8 mouse cellular contexts compared by ENCODE assay signal in the genomic region with DNA sequence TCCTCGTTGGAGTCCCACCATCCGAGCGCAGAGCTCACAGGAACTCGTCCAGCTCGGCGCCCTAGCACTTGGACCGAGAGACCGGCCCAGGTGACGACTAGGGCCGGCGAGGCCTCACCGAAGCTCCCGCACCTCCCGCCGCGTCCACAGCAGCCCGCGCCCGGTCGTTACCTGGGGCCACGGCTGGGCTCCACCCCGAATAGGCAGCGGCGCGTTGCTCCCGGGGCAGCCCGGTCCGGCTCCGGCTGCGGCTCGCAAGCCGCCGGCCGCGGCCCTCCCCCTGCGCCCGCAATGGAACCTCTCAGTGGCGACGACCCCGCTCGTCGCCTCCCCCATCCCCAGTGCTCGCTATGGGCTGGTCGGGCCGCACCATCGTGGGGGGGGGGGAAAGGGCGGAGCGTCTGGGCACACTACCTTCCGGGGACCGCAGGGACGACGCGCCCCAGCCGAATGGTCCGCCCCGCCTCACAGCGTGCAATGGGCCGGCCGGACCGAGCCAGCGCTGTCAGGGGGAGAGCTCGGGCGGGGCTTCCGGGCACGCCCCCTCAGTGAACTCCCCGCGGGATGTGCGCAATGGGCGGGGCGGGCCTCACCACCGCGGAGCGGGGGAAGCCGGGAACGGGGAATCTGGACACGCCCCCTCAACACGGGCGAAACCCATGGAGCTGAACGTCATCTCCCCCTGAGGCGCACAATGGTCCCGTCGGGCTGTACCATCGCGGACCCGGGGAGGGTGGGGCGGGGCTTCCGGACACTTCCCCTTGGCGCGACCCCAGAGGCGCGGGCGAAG. TPM values are rescaled to one million over a fixed set of nuclear protein-coding genes. Genes with fewer than 3 reads are reported as not detected.
DNase-seq lines count a peak whose midpoint lies in the region; ATAC-seq and TF ChIP-seq lines count a peak whose summit lies in the region.

Rnf44 (minus strand) TSS at position 350 of the 790 bp plus-strand sequence.

- H3K79me3 ChIP-seq in C2C12 (ENCODE audit: low read depth) = peaks cover 45% of the 10 kb centered on the region

- peaks cover 49% of the 10 kb centered on the region for H3K79me2 ChIP-seq in C2C12 (ENCODE audit: control insufficient read depth, insufficient read depth)
- peaks cover 25% of the 10 kb centered on the region for H3K79me2 ChIP-seq in liver, adult 2 months (ENCODE audit: control insufficient read depth, insufficient read depth, low read length)
- H3K79me2 ChIP-seq in myocyte (ENCODE audit: control insufficient read depth, insufficient read depth) = peaks cover 46% of the 10 kb centered on the region

- WGBS in heart, embryonic 11.5 days (ENCODE audit: insufficient replicate concordance) = under 1% methylated on average over 90 of the region's 92 CpGs
- 0% methylated on average over 88 of the region's 92 CpGs for WGBS in kidney, embryonic 16.5 days
- WGBS in liver, adult 2 months = under 1% methylated on average over 92 of the region's 92 CpGs

- H3K36me3 ChIP-seq in C2C12 (ENCODE audit: control insufficient read depth, insufficient read depth) = no peaks in the 10 kb centered on the region
- H3K36me3 ChIP-seq in erythroblast, embryonic 14.5 days (ENCODE audit: control insufficient read depth) = peaks cover 25% of the 10 kb centered on the region
- H3K36me3 ChIP-seq in heart, embryonic 11.5 days (ENCODE audit: control insufficient read depth, insufficient read depth, low read length) = no peaks in the 10 kb centered on the region
- no peaks in the 10 kb centered on the region for H3K36me3 ChIP-seq in kidney, embryonic 16.5 days (ENCODE audit: insufficient read depth, low read length)
- no peaks in the 10 kb centered on the region for H3K36me3 ChIP-seq in liver, adult 2 months (ENCODE audit: control insufficient read depth, insufficient read depth, low read length)
- H3K36me3 ChIP-seq in myocyte (ENCODE audit: control insufficient read depth, insufficient read depth) = no peaks in the 10 kb centered on the region
- H3K36me3 ChIP-seq in splenic B cell, adult 2 months (ENCODE audit: control insufficient read depth, insufficient read depth, low read length, poor library complexity, severe bottlenecking) = no peaks in the 10 kb centered on the region

- H3ac ChIP-seq in C2C12 (ENCODE audit: control insufficient read depth, insufficient read length, low read depth) (peak within 1 kb of the TSS; percentile 98), myocyte (ENCODE audit: control insufficient read depth, insufficient read length) (peak within 1 kb of the TSS; percentile 80)

- no peaks in the 10 kb centered on the region for H3K9me3 ChIP-seq in erythroblast, embryonic 14.5 days (ENCODE audit: control insufficient read depth, low read length)
- H3K9me3 ChIP-seq in heart, embryonic 11.5 days (replicated peaks; ENCODE audit: control insufficient read depth, low read length) = no peaks in the 10 kb centered on the region
- H3K9me3 ChIP-seq in kidney, embryonic 16.5 days (ENCODE audit: low read length) = no peaks in the 10 kb centered on the region

- DNase-seq in brain, embryonic 14.5 days (ENCODE audit: low read depth) = peak; percentile 100
- DNase-seq in liver, adult 2 months (ENCODE audit: extremely low read depth, low read depth, low spot score) = peak; percentile 91
- DNase-seq in splenic B cell, adult 2 months (ENCODE audit: low read depth, low spot score) = peak; percentile 100

- peaks cover 56% of the 10 kb centered on the region for H3K4me1 ChIP-seq in erythroblast, embryonic 14.5 days (ENCODE audit: control insufficient read depth)
- peaks cover 12% of the 10 kb centered on the region for H3K4me1 ChIP-seq in heart, embryonic 11.5 days (ENCODE audit: control insufficient read depth, insufficient read depth, low read length)
- peaks cover 21% of the 10 kb centered on the region for H3K4me1 ChIP-seq in kidney, embryonic 16.5 days (ENCODE audit: insufficient read depth, low read length)
- peaks cover 18% of the 10 kb centered on the region for H3K4me1 ChIP-seq in liver, adult 2 months (ENCODE audit: control insufficient read depth, insufficient read depth, low read length)

- H3K4me2 ChIP-seq in heart, embryonic 11.5 days = peak within 1 kb of the TSS; percentile 84
- peak within 1 kb of the TSS; percentile 71 for H3K4me2 ChIP-seq in kidney, embryonic 16.5 days (replicated peaks; ENCODE audit: low read depth, low read length)
- H3K4me2 ChIP-seq in myocyte (ENCODE audit: low read depth) = peak within 1 kb of the TSS; percentile 99

- peak; percentile 94 for TF ChIP-seq POLR2A in brain, embryonic 14.5 days (IDR thresholded peaks at IDR 0.05; ENCODE audit: borderline replicate concordance, extremely low read depth, insufficient read depth, insufficient read length, poor library complexity, severe bottlenecking)
- peak; percentile 40; the same call in 1 of the 2 replicates for TF ChIP-seq POLR2A in liver, adult 2 months (IDR thresholded peaks at IDR 0.05; ENCODE audit: extremely low read depth, insufficient read depth, low read length)
- peak; percentile 66 for TF ChIP-seq POLR2A in myocyte (IDR thresholded peaks at IDR 0.05; ENCODE audit: insufficient read length, low read depth)

- no peak for TF ChIP-seq CTCF in C2C12 (IDR thresholded peaks at IDR 0.05; ENCODE audit: control insufficient read depth, insufficient read depth, insufficient read length)
- no peak for TF ChIP-seq CTCF in brain, embryonic 14.5 days (IDR thresholded peaks at IDR 0.05; ENCODE audit: borderline replicate concordance, extremely low read depth, insufficient read depth, insufficient read length)
- no peak for TF ChIP-seq CTCF in liver, adult 2 months (IDR thresholded peaks at IDR 0.05; ENCODE audit: low read depth, low read length)

- peak within 1 kb of the TSS; percentile 98 for H3K4me3 ChIP-seq in C2C12 (ENCODE audit: insufficient read depth, poor library complexity, severe bottlenecking)
- peak within 1 kb of the TSS; percentile 100 for H3K4me3 ChIP-seq in erythroblast, embryonic 14.5 days (replicated peaks)
- H3K4me3 ChIP-seq in heart, embryonic 11.5 days (ENCODE audit: low read depth, low read length) = peak within 1 kb of the TSS; percentile 85
- H3K4me3 ChIP-seq in kidney, embryonic 16.5 days (ENCODE audit: low read length) = peak within 1 kb of the TSS; percentile 71
- peak within 1 kb of the TSS; percentile 98 for H3K4me3 ChIP-seq in liver, adult 2 months (ENCODE audit: insufficient read depth, low read depth, low read length)
- H3K4me3 ChIP-seq in myocyte = peak within 1 kb of the TSS; percentile 88

- ATAC-seq in heart, embryonic 11.5 days (replicated peaks; ENCODE audit: insufficient number of reproducible peaks, low FRiP score, low TSS enrichment) = peak; percentile 98
- ATAC-seq in kidney, embryonic 16.5 days (ENCODE audit: low FRiP score, low TSS enrichment) = peak; percentile 99

- H3K27me3 ChIP-seq in C2C12 (ENCODE audit: control insufficient read depth, insufficient read depth, insufficient read length) = peaks cover 5% of the 10 kb centered on the region
- H3K27me3 ChIP-seq in erythroblast, embryonic 14.5 days (ENCODE audit: control insufficient read depth) = no peaks in the 10 kb centered on the region
- H3K27me3 ChIP-seq in heart, embryonic 11.5 days (ENCODE audit: control insufficient read depth, insufficient read depth, low read length) = no peaks in the 10 kb centered on the region
- H3K27me3 ChIP-seq in kidney, embryonic 16.5 days (ENCODE audit: insufficient read depth, low read length) = no peaks in the 10 kb centered on the region
- H3K27me3 ChIP-seq in liver, adult 2 months (ENCODE audit: control insufficient read depth, insufficient read depth, low read length) = no peaks in the 10 kb centered on the region
- H3K27me3 ChIP-seq in myocyte (ENCODE audit: control insufficient read depth, insufficient read depth, insufficient read length) = no peaks in the 10 kb centered on the region
- H3K27me3 ChIP-seq in splenic B cell, adult 2 months (ENCODE audit: control insufficient read depth, insufficient read depth, low read length, poor library complexity, severe bottlenecking) = no peaks in the 10 kb centered on the region

- H3K9ac ChIP-seq in heart, embryonic 11.5 days (ENCODE audit: low read depth, low read length) = peak within 1 kb of the TSS; percentile 93
- peak within 1 kb of the TSS; percentile 90 for H3K9ac ChIP-seq in kidney, embryonic 16.5 days (replicated peaks; ENCODE audit: low read length)
- peak within 1 kb of the TSS; percentile 98 for H3K9ac ChIP-seq in liver, adult 2 months (ENCODE audit: low read depth, low read length)

- H3K27ac ChIP-seq in heart, embryonic 11.5 days (ENCODE audit: low read depth, low read length) = peak within 1 kb of the TSS; percentile 97
- H3K27ac ChIP-seq in kidney, embryonic 16.5 days (ENCODE audit: low read length) = peak within 1 kb of the TSS; percentile 98
- peak within 1 kb of the TSS; percentile 97 for H3K27ac ChIP-seq in liver, adult 2 months (replicated peaks; ENCODE audit: insufficient read depth, low read depth, low read length)

TF ChIP-seq in C2C12, 6 proteins besides CTCF, POLR2A, EP300 and RAD21:
- TF ChIP-seq MYOD1 (IDR thresholded peaks at IDR 0.05; ENCODE audit: control insufficient read depth, insufficient read length, low read depth) (no peak), CEBPB (IDR thresholded peaks at IDR 0.05; ENCODE audit: low read depth) (no peak), MAX (IDR thresholded peaks at IDR 0.05) (peak; percentile 64)

TF ChIP-seq in myocyte, 11 proteins besides CTCF, POLR2A, EP300 and RAD21:
- TF ChIP-seq MYOG (IDR thresholded peaks at IDR 0.05; ENCODE audit: control insufficient read depth in 1 of 3, insufficient read depth in 1 of 3, insufficient read length in 2 of 3, low read depth in 2 of 3) = peak in 1 of 3 experiments; percentile 42
- TF ChIP-seq TCF12 (IDR thresholded peaks at IDR 0.05; ENCODE audit: insufficient read depth, poor library complexity, severe bottlenecking) = no peak
- peak; percentile 42 for TF ChIP-seq SRF (IDR thresholded peaks at IDR 0.05; ENCODE audit: control insufficient read depth, insufficient read length, low read depth)
- peak; percentile 45 for TF ChIP-seq POLR2AphosphoS2 (IDR thresholded peaks at IDR 0.05; ENCODE audit: insufficient read length, low read depth)
- no peak for TF ChIP-seq TCF3 (IDR thresholded peaks at IDR 0.05; ENCODE audit: insufficient read length, low read depth)
- peak in 1 of 3 experiments; percentile 44 for TF ChIP-seq MYOD1 (IDR thresholded peaks at IDR 0.05; ENCODE audit: control insufficient read depth in 1 of 3, insufficient read length in 2 of 3, low read depth in 2 of 3)
- TF ChIP-seq CEBPB (IDR thresholded peaks at IDR 0.05; ENCODE audit: insufficient read depth, poor library complexity, severe bottlenecking) = no peak
TF ChIP-seq in myocyte: peak in this region for 4.

RNA-seq across cellular contexts. Expression of gene Rnf44, which starts in this region (rescaled TPM):
- polyA plus RNA-seq in C2C12 (2012; fragmentation: generic; extraction: Trizol) = 30.0 TPM
- polyA plus RNA-seq in brain, embryonic 14.5 days (2012; rRNA removed) = 197 and 215 TPM in 2 replicates
- 20.2 and 23.6 TPM in 2 replicates for polyA plus RNA-seq in erythroblast, embryonic 14.5 days (2012)
- 70.7 and 75.8 TPM in 2 replicates for polyA plus RNA-seq in heart, embryonic 11.5 days (2014; fragmentation: Nextera tagmentation; extraction: Ambion mirVana)
- polyA plus RNA-seq in kidney, embryonic 16.5 days (2015; fragmentation: Nextera tagmentation; extraction: Ambion mirVana) = 71.3 and 77.5 TPM in 2 replicates
- total RNA-seq in liver, adult 2 months (2014; rRNA removed) = 5.8 and 11.4 TPM in 2 replicates
- 86.1 and 87.9 TPM in 2 replicates for polyA plus RNA-seq in liver, adult 2 months (2012; rRNA removed)
- polyA plus RNA-seq in myocyte (2012; fragmentation: generic; extraction: Trizol) = 43.7 TPM

Comparison
In these comparisons a context has a peak if more than half of its experiments do, and no peak if none do; other contexts are left out.
1. Peak in every context shown above with its lines: DNase-seq, ATAC-seq, H3K4me3 ChIP-seq and H3K27ac ChIP-seq.
2. POLR2A ChIP-seq: peak in every context shown above with its lines; median percentile 94 in brain, embryonic 14.5 days; 66 in myocyte; 40 in liver, adult 2 months.